Comparison of ENCODE assay signal across 8 mouse cellular contexts in genomic region chr2:174674287-174675045, GRCm38 (mm10). TPM values are rescaled to one million over a fixed set of nuclear protein-coding genes. Genes with fewer than 3 reads are reported as not detected.
DNase-seq lines count a peak whose midpoint lies in the region; ATAC-seq and TF ChIP-seq lines count a peak whose summit lies in the region.

No protein-coding gene starts in this region.

- H3K4me3 ChIP-seq in heart, adult 2 months = peak overlapping the region; percentile 69
- peak overlapping the region; percentile 54 for H3K4me3 ChIP-seq in forebrain, embryonic 10.5 days
- peak overlapping the region; percentile 51; the same call in 1 of the 2 replicates for H3K4me3 ChIP-seq in liver, embryonic 12.5 days
- H3K4me3 ChIP-seq in thymus, adult 2 months (ENCODE audit: control insufficient read depth, insufficient read depth, low read length) = no peak overlapping the region

- H3K4me2 ChIP-seq in liver, embryonic 12.5 days = peak overlapping the region; percentile 85

- no peaks in the 10 kb centered on the region for H3K27me3 ChIP-seq in heart, adult 2 months (ENCODE audit: control insufficient read depth, insufficient read depth, low read length)
- H3K27me3 ChIP-seq in forebrain, embryonic 10.5 days (ENCODE audit: poor library complexity, severe bottlenecking) = peaks cover 49% of the 10 kb centered on the region
- peaks cover 54% of the 10 kb centered on the region for H3K27me3 ChIP-seq in liver, embryonic 12.5 days (replicated peaks)
- no peaks in the 10 kb centered on the region for H3K27me3 ChIP-seq in thymus, adult 2 months (ENCODE audit: control insufficient read depth, insufficient read depth, low read length)

- intact Hi-C loops in heart, adult 2 months (cut with DNase I) = loop anchor here (1.0 to 10.0 kb wide), 6 partner anchors 181 to 362 kb away; partner anchors contain the start of gene Nelfcd
- intact Hi-C loops in heart, postnatal 10 days (cut with DNase I) = loop anchor here (1.0 to 10.0 kb wide), 7 partner anchors 176 to 1090 kb away; partner anchors contain the start of gene Prelid3b

- peaks cover 5% of the 10 kb centered on the region for H3K4me1 ChIP-seq in heart, adult 2 months (ENCODE audit: control insufficient read depth, insufficient read depth, low read length)
- H3K4me1 ChIP-seq in forebrain, embryonic 10.5 days = peaks cover 31% of the 10 kb centered on the region
- H3K4me1 ChIP-seq in liver, embryonic 12.5 days = peaks cover 24% of the 10 kb centered on the region
- no peaks in the 10 kb centered on the region for H3K4me1 ChIP-seq in thymus, adult 2 months (replicated peaks; ENCODE audit: control insufficient read depth, insufficient read depth, low read length)

- no peaks in the 10 kb centered on the region for H3K9me3 ChIP-seq in forebrain, embryonic 10.5 days
- H3K9me3 ChIP-seq in liver, embryonic 12.5 days (replicated peaks) = no peaks in the 10 kb centered on the region

- no peaks in the 10 kb centered on the region for H3K36me3 ChIP-seq in heart, adult 2 months (ENCODE audit: control insufficient read depth, insufficient read depth, low read length)
- no peaks in the 10 kb centered on the region for H3K36me3 ChIP-seq in forebrain, embryonic 10.5 days (replicated peaks)
- no peaks in the 10 kb centered on the region for H3K36me3 ChIP-seq in liver, embryonic 12.5 days
- no peaks in the 10 kb centered on the region for H3K36me3 ChIP-seq in thymus, adult 2 months (ENCODE audit: control insufficient read depth, insufficient read depth, low read length)

- H3K79me2 ChIP-seq in heart, adult 2 months (replicated peaks; ENCODE audit: control insufficient read depth, insufficient read depth, low read length) = no peaks in the 10 kb centered on the region

- no peak for TF ChIP-seq CTCF in heart, adult 2 months (IDR thresholded peaks at IDR 0.05)
- no peak for TF ChIP-seq CTCF in thymus, adult 2 months (IDR thresholded peaks at IDR 0.05; ENCODE audit: borderline replicate concordance, control insufficient read depth, extremely low read depth, insufficient read depth, low read length, poor library complexity)

- no peak for DNase-seq in heart, adult 2 months
- DNase-seq in heart, postnatal 10 days = no peak
- DNase-seq in 3T3-L1 (ENCODE audit: low read depth, low spot score) = peak; percentile 12
- DNase-seq in forebrain, embryonic 10.5 days (ENCODE audit: extremely low spot score, low spot score) = no peak
- DNase-seq in thymus, adult 2 months = no peak
- DNase-seq in spleen, postnatal 36 days (ENCODE audit: low spot score in 2 of 2) = no peak
- DNase-seq in lung, postnatal 4 days = no peak

- TF ChIP-seq POLR2A in heart, adult 2 months (IDR thresholded peaks at IDR 0.05; ENCODE audit: insufficient read depth, low read depth, low read length) = no peak
- no peak for TF ChIP-seq POLR2A in thymus, adult 2 months (IDR thresholded peaks at IDR 0.05; ENCODE audit: control insufficient read depth, extremely low read depth, insufficient read depth, low read length, poor library complexity)

- ATAC-seq in liver, embryonic 12.5 days = peak; percentile 27; the same call in 1 of the 2 replicates

- H3K9ac ChIP-seq in heart, adult 2 months (ENCODE audit: low read depth, low read length) = 0 out of 2 replicates have a peak overlapping the region, but pooled peaks have one; percentile 2
- no peak overlapping the region for H3K9ac ChIP-seq in liver, embryonic 12.5 days

- WGBS in heart, adult 2 months = 14% methylated on average over 16 of the region's 16 CpGs
- 3% methylated on average over 16 of the region's 16 CpGs for whole genome bisulfite sequencing in forebrain, embryonic 10.5 days
- WGBS in liver, embryonic 12.5 days (ENCODE audit: insufficient replicate concordance) = 6% methylated on average over 16 of the region's 16 CpGs
- WGBS in thymus, adult 2 months = 78% methylated on average over 16 of the region's 16 CpGs

- no peak overlapping the region for H3K27ac ChIP-seq in heart, adult 2 months
- peak overlapping the region; percentile 84 for H3K27ac ChIP-seq in forebrain, embryonic 10.5 days
- no peak overlapping the region for H3K27ac ChIP-seq in liver, embryonic 12.5 days
- H3K27ac ChIP-seq in thymus, adult 2 months (ENCODE audit: control insufficient read depth, insufficient read depth, low read length) = no peak overlapping the region

- no peak for TF ChIP-seq EP300 in heart, adult 2 months (IDR thresholded peaks at IDR 0.05; ENCODE audit: insufficient read depth, low read depth, low read length)

RNA-seq across cellular contexts. Expression of gene Zfp831, which starts 31.1 kb away (rescaled TPM):
- under 1 TPM; 0.08 to 0.11 TPM for total RNA-seq in heart, adult 2 months (2021)
- polyA plus RNA-seq in heart, adult 2 months (2012; rRNA removed) = 0.03 and 0.10 TPM in 2 replicates
- under 1 TPM; 0.10 to 0.12 TPM for total RNA-seq in heart, postnatal 10 days (2021)
- polyA plus RNA-seq in forebrain, embryonic 10.5 days (2016; fragmentation: Nextera tagmentation; extraction: Ambion mirVana) = 0.01 TPM in 1 of 2 replicates, not detected in the other
- polyA plus RNA-seq in liver, embryonic 12.5 days (2016; fragmentation: Nextera tagmentation; extraction: Ambion mirVana) = 0.01 and 0.06 TPM in 2 replicates
- polyA plus RNA-seq in thymus, adult 2 months (2012; rRNA removed) = 3.1 TPM in 2 replicates
